ENCODE assay signal across 22 mouse cellular contexts in genomic region chr4:103402581-103402980, GRCm38 (mm10).
DNase-seq lines count a peak whose midpoint lies in the region; ATAC-seq and TF ChIP-seq lines count a peak whose summit lies in the region.
"Had no signal": no experiment of that assay in that cellular context is flagged by ENCODE, and none has a peak within 500 bp of the region (broad histone marks: within the 10 kb centered on the region; RNA-seq: fewer than 3 reads in every experiment).

No protein-coding gene starts in this region.

- no peak overlapping the region for H3K27ac ChIP-seq in kidney, postnatal 0 days
- H3K27ac ChIP-seq in hindbrain, embryonic 14.5 days: no peak overlapping the region
- H3K27ac ChIP-seq: forebrain, embryonic 10.5 days; forebrain, embryonic 13.5 days; hindbrain, embryonic 12.5 days; intestine, embryonic 15.5 days had no signal

- H3K4me1 ChIP-seq in kidney, postnatal 0 days (replicated peaks; ENCODE audit: insufficient read depth, low read length): no peaks in the 10 kb centered on the region
- H3K4me1 ChIP-seq in hindbrain, embryonic 14.5 days (replicated peaks; ENCODE audit: control insufficient read depth, insufficient read depth, low read length): no peaks in the 10 kb centered on the region
- H3K4me1 ChIP-seq: forebrain, embryonic 10.5 days; forebrain, embryonic 13.5 days; hindbrain, embryonic 12.5 days; intestine, embryonic 15.5 days had no signal

- TF ChIP-seq CTCF in kidney, postnatal 0 days (IDR thresholded peaks at IDR 0.05; ENCODE audit: low read depth): no peak

- H3K27me3 ChIP-seq in kidney, postnatal 0 days (ENCODE audit: insufficient read depth, low read length): no peaks in the 10 kb centered on the region
- H3K27me3 ChIP-seq in hindbrain, embryonic 14.5 days (ENCODE audit: control insufficient read depth, insufficient read depth, low read length): no peaks in the 10 kb centered on the region
- H3K27me3 ChIP-seq: forebrain, embryonic 13.5 days; hindbrain, embryonic 12.5 days; intestine, embryonic 15.5 days had no signal

- H3K36me3 ChIP-seq in kidney, postnatal 0 days (ENCODE audit: insufficient read depth, low read length): no peaks in the 10 kb centered on the region
- no peaks in the 10 kb centered on the region for H3K36me3 ChIP-seq in hindbrain, embryonic 14.5 days (replicated peaks; ENCODE audit: control insufficient read depth, insufficient read depth)
- H3K36me3 ChIP-seq: forebrain, embryonic 10.5 days; hindbrain, embryonic 12.5 days; intestine, embryonic 15.5 days had no signal

- ATAC-seq in kidney, postnatal 0 days (replicated peaks; ENCODE audit: low FRiP score, low read depth): no peak
- ATAC-seq in hindbrain, embryonic 14.5 days (ENCODE audit: low FRiP score): no peak
- ATAC-seq: activated CD4-positive, CD25-positive, alpha-beta regulatory T cell, adult 4 months; CD4-positive, CD25-positive, alpha-beta regulatory T cell, adult 4 months; forebrain, embryonic 13.5 days; forebrain, embryonic 16.5 days; hindbrain, embryonic 16.5 days; intestine, embryonic 15.5 days had no signal

- H3K4me3 ChIP-seq in kidney, postnatal 0 days (replicated peaks; ENCODE audit: low read depth, low read length): no peak overlapping the region
- no peak overlapping the region for H3K4me3 ChIP-seq in hindbrain, embryonic 14.5 days (replicated peaks; ENCODE audit: low read length)
- H3K4me3 ChIP-seq: forebrain, embryonic 10.5 days; forebrain, embryonic 13.5 days; hindbrain, embryonic 12.5 days; intestine, embryonic 15.5 days had no signal

- H3K4me2 ChIP-seq in kidney, postnatal 0 days (ENCODE audit: low read length): no peak overlapping the region
- H3K4me2 ChIP-seq in hindbrain, embryonic 14.5 days (replicated peaks): no peak overlapping the region
- H3K4me2 ChIP-seq: forebrain, embryonic 13.5 days; heart, embryonic 11.5 days; hindbrain, embryonic 12.5 days; intestine, embryonic 15.5 days had no signal

- DNase-seq in kidney, postnatal 0 days (ENCODE audit: low spot score): peak; percentile 10
- DNase-seq in kidney, postnatal 14 days: no peak
- DNase-seq in retina, adult 2 months (ENCODE audit: low read depth, low spot score): peak; percentile 6
- peak; percentile 5 for DNase-seq in retina, postnatal 7 days (ENCODE audit: low read depth, low spot score)
- no peak for DNase-seq in adrenal gland, adult 18-20 months (ENCODE audit: low spot score in 2 of 2)
- no peak for DNase-seq in hindbrain, embryonic 14.5 days (ENCODE audit: low spot score)
- DNase-seq: adrenal gland, postnatal 10 days; adrenal gland, postnatal 36 days; cerebellum, adult 11 months; cerebellum, adult 9-10 months; cerebellum, postnatal 36 days; gastrocnemius, postnatal 10 days; gastrocnemius, postnatal 36 days had no signal

- 41% methylated on average over 4 of the region's 4 CpGs for WGBS in kidney, postnatal 0 days
- WGBS in hindbrain, embryonic 14.5 days: 75% methylated on average over 4 of the region's 4 CpGs

- no peaks in the 10 kb centered on the region for H3K9me3 ChIP-seq in kidney, postnatal 0 days (replicated peaks; ENCODE audit: low read length)
- 0 out of 2 replicates have a peak, but pooled peaks cover 5% of the 10 kb centered on the region for H3K9me3 ChIP-seq in hindbrain, embryonic 14.5 days (ENCODE audit: control insufficient read depth, low read length)
- H3K9me3 ChIP-seq: forebrain, embryonic 10.5 days; forebrain, embryonic 13.5 days; hindbrain, embryonic 12.5 days; intestine, embryonic 15.5 days had no signal

- H3K9ac ChIP-seq in kidney, postnatal 0 days (ENCODE audit: low read depth, low read length): no peak overlapping the region
- no peak overlapping the region for H3K9ac ChIP-seq in hindbrain, embryonic 14.5 days
- H3K9ac ChIP-seq: forebrain, embryonic 13.5 days; hindbrain, embryonic 12.5 days; intestine, embryonic 15.5 days had no signal

Comparison
In these comparisons a context has a peak if more than half of its experiments do, and no peak if none do; other contexts are left out.
1. DNase-seq: peak in kidney, postnatal 0 days (single experiment), retina, adult 2 months (single experiment) and retina, postnatal 7 days (single experiment); none in kidney, postnatal 14 days (single experiment), adrenal gland, adult 18-20 months (0 of 2) and hindbrain, embryonic 14.5 days (single experiment).